Mouse (Mus musculus) neural tube, embryonic 11.5 days (tissue): ENCODE measurements around the gene Castor1. TPM values are rescaled to one million over a fixed set of nuclear protein-coding genes. Genes with fewer than 3 reads are reported as not detected.
"Not testable (repeated sequence)": the region's sequence is repeated elsewhere in the genome, so short reads cannot be mapped to it uniquely, and the experiment has no call there.

ENCODE experiments used
- ATAC-seq: fragments of 200-750 bp; cut with Nextera tagmentation; 2 replicates; pipeline ENCODE4 v1.8.0; 2017; ENCODE audit warnings: moderate number of reproducible peaks, mild to moderate bottlenecking, moderate TSS enrichment, moderate library complexity; ENCODE audit not compliant: insufficient read depth, low FRiP score, low TSS enrichment
- DNase-seq: peaks from one replicate; pipeline ENCODE4 v3.0.0-alpha.2; 2015; ENCODE audit warnings: low spot score
- H3K27ac ChIP-seq: fragments of 300-500 bp; sonication (generic); 2 replicates; pipeline ENCODE4 v1.5.1; 2014; ENCODE audit warnings: low read depth, mild to moderate bottlenecking, low read length
- H3K27me3 ChIP-seq: fragments of 300-500 bp; sonication (generic); 2 replicates; pipeline ENCODE4 v1.6.1; 2014; ENCODE audit warnings: mild to moderate bottlenecking, low read length, mixed read lengths; ENCODE audit not compliant: control insufficient read depth, insufficient read depth
- H3K36me3 ChIP-seq: fragments of 300-500 bp; sonication (generic); 2 replicates; pipeline ENCODE4 v1.6.1; 2014; ENCODE audit warnings: mild to moderate bottlenecking, low read length, moderate library complexity, mixed read lengths; ENCODE audit not compliant: control insufficient read depth, insufficient read depth
- H3K4me1 ChIP-seq: fragments of 300-500 bp; sonication (generic); 2 replicates; pipeline ENCODE4 v1.6.1; 2014; ENCODE audit warnings: low read length, mixed read lengths; ENCODE audit not compliant: control insufficient read depth, insufficient read depth
- H3K4me2 ChIP-seq: fragments of 300-500 bp; sonication (generic); 2 replicates; pipeline ENCODE4 v1.6.1; 2014; ENCODE audit warnings: low read depth, mild to moderate bottlenecking, moderate library complexity
- H3K4me3 ChIP-seq: fragments of 300-500 bp; sonication (generic); 2 replicates; pipeline ENCODE4 v1.5.1; 2014; ENCODE audit warnings: low read depth, low read length
- H3K9ac ChIP-seq: fragments of 300-500 bp; sonication (generic); 2 replicates; pipeline ENCODE4 v1.6.1; 2014; ENCODE audit warnings: mild to moderate bottlenecking, low read length
- H3K9me3 ChIP-seq: fragments of 300-500 bp; sonication (generic); 2 replicates; pipeline ENCODE4 v1.6.1; 2016; ENCODE audit warnings: low read length; ENCODE audit not compliant: control insufficient read depth
- WGBS: fragments of 180-500 bp; shearing (Covaris S2); extraction: QIAGEN DNeasy Blood & Tissue Kit; methylation state at CpG from one replicate; pipeline ENCODE4 v1.1.7; 2014; 5-methylcytosine and 5-hydroxymethylcytosine counted together
- polyA plus RNA-seq: library from polyadenylated mRNA; unstranded; fragments of >200 nt; fragmentation: Nextera tagmentation; extraction: Ambion mirVana; gene quantifications from 2 replicates; pipeline ENCODE4 v1.2.1, GENCODE M21; 2014

Castor1 gene
- polyA plus RNA-seq = 1.9 and 2.1 TPM in 2 replicates

DNA sequence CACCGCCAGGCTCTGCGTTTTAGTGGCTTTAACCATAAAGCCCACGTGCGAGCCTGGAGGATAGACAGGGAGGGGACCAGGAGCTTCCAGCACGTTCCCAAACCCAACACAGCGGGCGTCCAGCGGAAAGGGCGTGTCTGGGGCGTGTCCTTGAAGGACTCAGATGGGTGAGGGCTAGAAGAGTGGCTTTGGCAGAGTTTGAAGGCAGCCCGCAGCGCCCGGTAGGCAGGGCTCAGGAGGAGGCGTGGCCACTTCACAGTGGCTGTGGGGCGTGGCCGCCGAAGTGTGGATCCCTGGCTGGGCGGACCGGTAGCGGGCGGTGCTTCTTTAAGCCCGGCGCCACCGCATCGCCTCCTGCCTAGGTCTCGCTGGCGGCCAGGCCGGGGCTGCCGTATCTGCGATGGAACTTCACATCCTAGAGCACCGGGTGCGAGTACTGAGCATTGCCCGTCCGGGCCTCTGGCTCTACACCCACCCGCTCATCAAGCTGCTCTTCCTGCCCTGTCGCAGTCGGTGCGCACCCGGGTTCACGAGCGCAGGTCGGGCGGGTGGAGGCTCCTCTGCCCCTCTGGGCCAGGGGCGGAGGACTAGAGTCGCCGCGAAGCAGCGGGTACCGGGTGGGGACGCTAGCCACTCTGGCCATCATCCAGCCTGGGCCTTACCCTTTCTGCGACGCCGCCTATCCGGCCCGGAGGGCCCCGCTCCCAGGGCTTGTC is at the start of gene Castor1:
Gene Castor1 (plus strand): TSS at position 312 of the 716 bp plus-strand sequence.
- peaks cover 12% of the 10 kb centered on the region for H3K27me3 ChIP-seq
- peak within 1 kb of the TSS; percentile 44 for H3K9ac ChIP-seq
- ATAC-seq (peak; percentile 86), DNase-seq (peak; percentile 80)
- 0 out of 2 replicates have a peak, but pooled peaks cover 7% of the 10 kb centered on the region for H3K4me1 ChIP-seq
- H3K4me3 ChIP-seq = peak within 1 kb of the TSS; percentile 42
- H3K27ac ChIP-seq = no peak within 1 kb of the TSS
- H3K9me3 ChIP-seq = peaks cover 4% of the 10 kb centered on the region; the same call in 1 of the 2 replicates
- 1% methylated on average over 51 of the region's 56 CpGs for WGBS
- H3K36me3 ChIP-seq = 0 out of 2 replicates have a peak, but pooled peaks cover 3% of the 10 kb centered on the region
- peak within 1 kb of the TSS; percentile 79 for H3K4me2 ChIP-seq

DNA sequence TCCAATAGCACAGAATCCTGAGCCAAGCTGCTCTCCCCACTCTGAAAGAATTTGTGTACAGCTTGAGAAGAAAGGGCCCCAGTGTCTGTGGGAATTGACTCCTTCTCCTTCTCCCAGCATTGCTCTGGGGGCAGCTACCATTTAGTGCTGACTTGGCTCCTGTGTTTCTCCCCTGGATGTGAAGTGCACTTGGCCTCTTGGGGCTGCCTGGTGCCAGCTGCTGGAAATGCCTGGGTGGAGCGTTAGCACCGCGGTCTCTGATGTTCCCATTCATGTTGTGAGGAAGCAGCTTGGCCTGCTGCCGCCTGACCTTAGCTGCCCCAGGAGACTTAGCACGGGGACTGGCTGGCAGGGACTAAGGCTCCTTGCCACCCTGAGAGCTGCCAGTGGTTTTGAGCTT is 43.4 kb upstream of the Castor1 start:
- no peak overlapping the region for H3K4me3 ChIP-seq
- 89% methylated on average over 5 of the region's 5 CpGs for WGBS
- ATAC-seq (no peak), DNase-seq (no peak)
- H3K27ac ChIP-seq = no peak overlapping the region
- no peaks in the 10 kb centered on the region for H3K27me3 ChIP-seq
- H3K36me3 ChIP-seq = peaks cover 72% of the 10 kb centered on the region
- no peak overlapping the region for H3K4me2 ChIP-seq
- H3K4me1 ChIP-seq = no peaks in the 10 kb centered on the region
- H3K9me3 ChIP-seq = no peaks in the 10 kb centered on the region
- H3K9ac ChIP-seq = no peak overlapping the region

DNA sequence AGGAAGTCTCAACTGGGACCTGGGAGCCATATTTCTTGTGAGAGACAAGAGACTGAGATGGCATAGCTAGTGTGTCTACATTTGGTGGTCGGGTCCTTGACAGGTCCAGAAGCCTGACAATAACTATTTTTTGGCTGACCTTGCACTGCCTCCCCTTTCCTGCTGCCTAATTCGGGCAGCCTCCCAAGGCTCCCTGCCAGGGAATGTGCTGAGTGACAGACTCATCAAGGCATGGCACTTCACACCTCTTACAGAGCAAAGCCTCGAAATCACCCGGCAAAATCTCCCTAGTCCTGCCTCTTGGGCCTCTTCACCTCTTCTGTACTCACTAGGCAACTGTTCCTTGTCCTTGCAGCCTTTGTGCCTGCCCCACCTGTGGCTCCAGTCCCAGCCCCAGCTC is 40.3 kb upstream of the Castor1 start:
- 93% methylated on average over 4 of the region's 4 CpGs for WGBS
- DNase-seq (no peak), ATAC-seq (no peak)
- Histone ChIP-seq H3K4me3 (no peak overlapping the region), H3K27ac (no peak overlapping the region), H3K4me2 (no peak overlapping the region), H3K9ac (no peak overlapping the region), H3K9me3 (no peaks in the 10 kb centered on the region), H3K36me3 (peaks cover 67% of the 10 kb centered on the region), H3K27me3 (no peaks in the 10 kb centered on the region), H3K4me1 (no peaks in the 10 kb centered on the region)

DNA sequence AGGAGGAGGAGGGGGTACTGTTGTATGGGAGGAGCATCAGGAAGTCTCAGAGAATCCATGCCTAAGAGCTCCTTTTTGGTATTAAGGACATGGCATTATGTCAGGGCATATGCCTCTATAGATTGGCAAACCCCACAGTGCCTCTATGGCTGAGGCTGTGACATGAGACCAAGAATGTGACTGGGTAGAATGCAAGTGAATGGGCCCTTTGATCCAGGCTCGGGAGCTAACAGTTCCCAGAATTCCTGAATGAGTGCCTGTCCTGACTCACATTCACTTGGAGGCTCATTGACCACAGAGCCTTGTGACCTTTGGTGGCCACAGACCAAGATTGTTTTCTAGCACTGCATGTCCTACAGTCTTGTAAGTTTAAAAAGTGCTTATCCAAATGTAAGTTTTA is 36.0 kb upstream of the Castor1 start:
- H3K4me3 ChIP-seq = no peak overlapping the region
- no peaks in the 10 kb centered on the region for H3K9me3 ChIP-seq
- DNase-seq (no peak), ATAC-seq (no peak)
- H3K4me1 ChIP-seq = no peaks in the 10 kb centered on the region
- no peaks in the 10 kb centered on the region for H3K27me3 ChIP-seq
- no peak overlapping the region for H3K4me2 ChIP-seq
- no peak overlapping the region for H3K27ac ChIP-seq
- WGBS = 10% methylated on average over 1 of the region's 1 CpGs
- H3K36me3 ChIP-seq = peaks cover 30% of the 10 kb centered on the region
- no peak overlapping the region for H3K9ac ChIP-seq

DNA sequence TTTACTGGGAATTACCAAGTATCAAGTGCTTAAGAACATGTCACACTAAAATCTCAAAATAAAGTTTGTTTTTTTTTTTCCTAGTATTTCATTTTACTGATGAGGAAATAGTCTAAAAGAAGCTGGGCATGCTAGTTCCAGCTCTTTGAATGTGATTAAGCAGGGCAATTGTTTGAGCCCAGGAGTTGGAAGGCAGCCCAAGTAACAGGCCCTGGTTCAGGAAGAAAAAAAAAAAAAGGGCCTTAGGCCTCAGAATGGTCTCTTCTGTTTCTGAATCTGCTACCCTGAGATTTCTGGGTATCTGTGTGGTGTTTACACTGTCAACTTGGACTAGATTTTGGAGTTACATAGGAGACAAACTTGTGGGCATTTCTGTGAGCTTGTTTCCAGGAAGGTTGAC is 34.5 kb upstream of the Castor1 start:
- no peak for ATAC-seq
- Histone ChIP-seq H3K27ac (no peak overlapping the region), H3K9ac (no peak overlapping the region), H3K36me3 (peaks cover 17% of the 10 kb centered on the region), H3K4me1 (peaks cover 5% of the 10 kb centered on the region), H3K9me3 (no peaks in the 10 kb centered on the region), H3K4me2 (no peak overlapping the region), H3K27me3 (no peaks in the 10 kb centered on the region), H3K4me3 (no peak overlapping the region)
- no peak for DNase-seq

DNA sequence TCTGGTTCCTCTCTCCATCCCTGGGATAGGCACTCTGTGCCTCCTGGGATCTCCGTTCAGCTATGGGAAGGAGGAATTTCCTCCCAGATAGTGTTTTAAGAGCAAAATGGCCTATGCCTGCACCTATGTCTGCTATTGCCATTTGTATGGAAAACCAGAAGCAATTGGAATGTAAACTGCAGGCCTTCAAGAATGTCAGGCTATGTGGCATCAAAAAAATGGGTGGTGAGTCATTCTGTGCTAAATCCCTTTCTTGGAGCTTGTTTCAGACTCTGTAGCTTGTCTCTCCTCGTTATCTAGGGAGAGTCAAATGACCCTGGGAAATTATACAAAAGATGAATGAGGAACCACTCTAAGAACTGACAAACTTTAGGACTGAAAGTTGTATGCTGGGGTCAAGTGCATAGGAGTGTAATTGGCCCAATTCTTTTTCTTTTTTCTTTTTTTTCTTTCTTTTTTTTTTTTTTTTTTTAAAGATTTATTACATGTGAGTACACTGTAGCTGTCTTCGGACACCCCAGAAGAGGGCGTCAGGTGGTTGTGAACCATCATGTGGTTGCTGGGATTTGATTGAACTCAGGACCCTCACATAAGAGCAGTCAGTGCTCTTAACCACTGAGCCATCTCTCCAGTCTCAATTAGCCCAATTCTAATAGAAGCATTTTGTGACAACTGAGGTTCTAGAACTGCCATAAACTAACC is 33.6 kb upstream of the Castor1 start:
- no peak overlapping the region for H3K27ac ChIP-seq
- WGBS = 72% methylated on average over 4 of the region's 4 CpGs

DNA sequence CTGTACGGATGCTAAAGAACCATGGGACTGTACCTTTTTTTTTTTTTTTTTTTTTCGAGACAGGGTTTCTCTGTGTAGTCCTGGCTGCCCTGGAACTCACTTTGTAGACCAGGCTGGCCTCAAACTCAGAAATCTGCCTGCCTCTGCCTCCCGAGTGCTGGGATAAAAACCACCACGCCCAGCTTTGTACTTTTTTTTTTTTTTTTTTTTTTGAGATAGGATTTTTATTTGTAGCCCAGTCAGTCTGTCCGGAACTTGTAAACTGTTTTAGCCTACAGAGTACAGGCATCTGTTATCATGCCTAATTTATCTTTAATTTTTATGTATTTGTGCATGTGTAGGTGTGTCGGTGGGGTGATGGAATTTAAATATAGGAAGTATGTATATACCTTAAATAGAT is 32.5 kb upstream of the Castor1 start:
- H3K9me3 ChIP-seq, H3K4me2 ChIP-seq, H3K27me3 ChIP-seq, H3K36me3 ChIP-seq, H3K27ac ChIP-seq, ATAC-seq, H3K4me3 ChIP-seq, H3K4me1 ChIP-seq, H3K9ac ChIP-seq, DNase-seq: not testable (repeated sequence)
- WGBS = 91% methylated on average over 5 of the region's 6 CpGs

More for the DNA sequence above, 33.6 kb upstream of the Castor1 start:
- Histone ChIP-seq H3K4me2 (no peak overlapping the region), H3K9ac (no peak overlapping the region), H3K4me3 (no peak overlapping the region), H3K27me3 (no peaks in the 10 kb centered on the region), H3K9me3 (no peaks in the 10 kb centered on the region), H3K36me3 (peaks cover 9% of the 10 kb centered on the region), H3K4me1 (peaks cover 5% of the 10 kb centered on the region)
- DNase-seq = no peak
- no peak for ATAC-seq

DNA sequence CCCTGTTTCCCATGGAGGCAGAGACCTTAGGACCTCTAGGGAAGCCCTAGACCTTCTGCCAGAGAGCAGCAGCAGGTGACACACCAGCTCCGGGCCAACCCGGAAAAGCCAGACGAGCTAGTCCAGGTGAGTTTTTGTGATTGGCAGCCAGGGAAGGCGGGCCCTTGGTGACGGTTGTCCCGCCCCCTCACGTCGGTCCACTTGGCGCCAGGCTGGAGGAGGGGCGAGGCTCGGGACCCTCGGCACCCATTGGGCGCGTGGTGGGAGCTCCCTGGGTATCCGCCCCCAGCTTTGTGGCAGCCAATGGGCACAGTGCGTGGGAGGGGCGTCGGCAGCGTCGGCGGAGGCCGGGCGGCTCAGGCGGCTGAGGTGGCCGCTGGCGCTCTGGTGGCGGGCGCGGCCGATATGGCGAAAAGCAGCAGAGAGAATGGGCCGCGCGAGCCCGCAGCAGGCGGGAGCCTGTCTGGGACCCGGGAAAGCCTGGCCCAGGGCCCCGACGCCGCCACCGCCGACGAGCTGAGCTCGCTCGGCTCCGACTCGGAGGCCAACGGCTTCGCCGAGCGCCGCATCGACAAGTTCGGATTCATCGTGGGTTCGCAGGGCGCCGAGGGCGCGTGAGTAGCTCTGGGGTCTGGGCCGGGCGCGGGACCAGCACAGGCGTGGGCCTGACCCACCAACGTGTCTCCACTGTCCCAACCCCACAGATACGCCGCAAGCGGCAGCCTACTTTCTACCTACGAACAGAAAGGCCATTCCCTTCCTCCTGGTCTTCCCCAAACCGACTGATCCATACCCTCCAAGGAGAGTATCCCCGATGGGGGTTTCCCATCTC is 31.3 kb upstream of the Castor1 start, which contains the start of gene Tbc1d10a:
Gene Tbc1d10a (plus strand): TSS at position 304 of the 832 bp plus-strand sequence.
- Histone ChIP-seq H3K4me3 (peak within 1 kb of the TSS; percentile 83), H3K4me2 (peak within 1 kb of the TSS; percentile 90), H3K4me1 (peaks cover 5% of the 10 kb centered on the region), H3K27me3 (no peaks in the 10 kb centered on the region), H3K9me3 (no peaks in the 10 kb centered on the region), H3K36me3 (no peaks in the 10 kb centered on the region), H3K27ac (no peak within 1 kb of the TSS), H3K9ac (peak within 1 kb of the TSS; percentile 86)
- DNase-seq (peak; percentile 98), ATAC-seq (peak; percentile 100)
- under 1% methylated on average over 62 of the region's 71 CpGs for WGBS
